Mouse (Mus musculus) ES-CJ7 (cell line): ENCODE results near the gene Nup43.

Source experiments
- DNase-seq: peaks from one replicate; pipeline ENCODE4 v3.0.0; 2011; ENCODE audit warnings: low read depth, low spot score

The Nup43 gene

DNA sequence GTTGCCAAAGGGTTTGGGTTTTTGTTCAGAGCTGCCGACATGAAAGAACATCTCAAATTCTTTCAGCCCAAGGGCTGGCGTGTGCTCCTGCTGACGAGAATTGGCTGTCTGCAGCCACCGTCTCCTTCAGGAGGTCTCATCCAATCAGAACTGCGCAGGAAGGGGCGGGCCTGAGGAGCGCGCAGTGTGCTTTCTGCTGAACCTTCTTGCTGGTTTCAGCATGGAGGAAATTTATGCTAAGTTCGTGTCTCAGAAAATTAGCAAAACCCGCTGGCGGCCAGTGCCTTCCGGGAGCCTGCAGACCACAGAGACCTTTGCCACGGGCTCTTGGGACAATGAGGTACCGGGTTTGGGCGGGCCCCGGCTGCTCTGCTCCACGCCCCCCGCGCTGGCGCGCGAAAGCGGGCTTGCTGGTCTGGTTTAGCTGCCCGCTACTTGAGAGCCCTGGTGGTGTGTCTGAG lies at the start of gene Nup43:
Gene Nup43, plus strand, starts transcription at position 162 of the 461 bp plus-strand sequence.
- DNase-seq, result peak; percentile 95

DNA sequence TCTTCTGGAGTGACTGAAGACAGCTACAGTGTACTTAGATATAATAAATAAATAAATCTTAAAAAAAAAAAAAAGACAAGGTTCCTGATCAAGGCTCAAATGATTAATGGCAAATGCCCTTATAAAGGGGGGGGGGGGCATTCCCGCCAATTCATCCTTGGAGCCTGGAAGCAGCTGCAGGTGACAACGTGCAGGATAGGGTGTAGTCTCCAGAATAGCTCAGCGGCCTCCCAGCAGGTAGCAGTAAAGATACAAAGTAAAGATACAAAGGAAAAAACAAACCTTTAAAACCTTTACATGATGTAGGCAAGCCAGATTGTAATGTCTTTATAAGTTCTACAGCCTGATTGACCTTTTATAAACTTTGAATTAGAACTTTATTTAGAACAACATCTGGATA lies 49.7 kb upstream of the Nup43 start:
- DNase-seq, result peak; percentile 49

DNA sequence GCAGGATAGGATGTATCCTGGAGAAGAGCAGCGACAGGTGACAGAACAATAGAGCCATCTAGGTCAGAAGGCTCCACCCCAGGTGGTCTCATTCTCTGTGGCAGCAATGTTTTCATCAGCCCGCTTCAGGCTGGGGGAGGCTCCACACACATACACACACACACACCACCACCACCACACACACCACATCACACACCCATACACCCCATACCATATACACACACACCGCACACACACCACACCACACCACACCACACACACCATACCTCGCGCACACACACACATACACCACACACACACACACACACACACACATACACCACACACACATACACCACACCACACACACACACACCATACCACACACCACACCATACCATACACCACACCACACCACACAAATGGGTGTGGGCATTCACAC lies 47.5 kb upstream of the Nup43 start:
- peak; percentile 80 for DNase-seq

DNA sequence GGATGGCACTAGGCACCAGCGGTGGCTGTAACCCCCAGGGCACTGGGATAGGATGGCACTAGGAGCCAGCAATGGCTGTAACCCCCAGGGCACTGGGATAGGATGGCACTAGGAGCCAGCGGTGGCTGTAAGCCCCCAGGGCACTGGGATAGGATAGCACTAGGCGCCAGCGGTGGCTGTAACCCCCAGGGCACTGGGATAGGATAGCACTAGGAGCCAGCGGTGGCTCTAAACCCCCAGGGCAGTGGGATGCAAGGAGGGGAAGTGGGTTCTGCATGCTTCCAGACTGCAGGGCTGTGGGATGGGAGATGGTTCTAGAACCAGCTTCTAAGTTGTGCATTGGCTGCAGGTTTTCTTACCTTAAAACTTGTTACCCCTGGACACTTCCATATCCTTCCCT lies 46.6 kb upstream of the Nup43 start:
- DNase-seq, result no peak

DNA sequence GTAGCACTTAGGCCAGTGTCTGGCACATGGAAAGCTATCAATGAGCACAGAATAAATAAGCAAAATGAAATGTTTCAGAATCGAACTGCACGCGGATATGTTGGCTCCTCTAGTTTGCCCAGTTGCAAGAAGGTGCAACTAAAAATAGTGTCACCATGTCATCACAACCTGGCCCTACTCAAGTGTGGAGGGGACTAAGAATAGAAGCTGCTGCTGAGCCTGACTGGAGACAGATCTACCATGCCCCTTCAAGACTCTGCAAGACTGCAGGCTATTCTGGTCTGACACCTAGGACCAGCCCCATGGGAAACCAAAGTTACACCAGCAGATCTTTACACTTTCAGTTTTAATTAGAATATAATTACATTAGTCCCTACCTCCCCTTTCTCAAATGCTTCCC lies 44.9 kb upstream of the Nup43 start:
- no peak for DNase-seq

DNA sequence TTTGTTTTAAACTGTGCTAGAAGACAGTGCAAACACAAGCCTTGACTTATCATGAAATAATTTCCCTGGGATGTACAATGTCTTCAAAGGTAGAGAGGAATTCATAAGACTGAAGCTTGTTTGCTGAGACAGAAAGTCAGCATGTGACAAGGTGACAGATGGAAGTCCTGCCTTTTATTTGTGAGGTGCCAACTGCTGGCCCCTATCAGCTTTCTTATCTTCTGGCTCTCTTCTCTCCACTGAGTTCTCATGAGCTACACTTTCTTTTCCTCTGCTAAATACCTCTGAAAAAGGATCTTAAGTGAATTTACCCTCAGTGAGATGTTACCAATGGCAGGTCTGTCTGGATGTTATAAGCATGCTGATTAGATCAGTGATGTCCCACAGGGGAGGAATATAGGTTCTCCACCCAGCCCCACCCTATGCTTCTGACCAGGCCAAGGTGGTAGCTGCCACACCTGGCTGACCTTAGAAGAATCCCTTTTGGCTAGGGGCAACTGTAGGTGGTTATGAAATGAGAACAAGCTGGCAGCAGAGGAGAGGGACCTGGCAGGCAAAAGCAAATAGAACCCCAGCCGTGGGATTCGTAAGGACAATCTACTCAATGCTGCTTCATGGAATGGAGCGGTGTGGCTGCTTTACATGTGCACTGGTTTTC lies 43.3 kb upstream of the Nup43 start:
- no peak for DNase-seq

DNA sequence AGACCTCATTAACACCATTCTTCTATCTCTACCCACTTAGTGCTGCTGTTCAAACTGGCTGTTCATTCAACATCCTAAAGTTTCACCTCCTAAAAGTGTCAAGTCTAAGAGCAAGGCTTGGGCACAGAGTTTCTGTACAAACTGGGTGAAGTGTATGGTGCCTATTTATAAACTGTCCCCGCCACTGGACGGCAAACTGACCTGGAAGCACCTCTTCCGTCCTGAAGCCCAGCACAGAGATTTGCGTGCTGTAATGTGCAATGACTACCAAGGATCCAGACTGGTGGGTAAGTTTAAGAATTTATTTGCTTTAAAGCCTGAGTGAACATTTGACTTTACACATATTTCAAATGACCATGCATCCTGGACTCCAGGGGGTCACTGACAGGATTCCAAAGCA lies 38.2 kb upstream of the Nup43 start:
- no peak for DNase-seq

DNA sequence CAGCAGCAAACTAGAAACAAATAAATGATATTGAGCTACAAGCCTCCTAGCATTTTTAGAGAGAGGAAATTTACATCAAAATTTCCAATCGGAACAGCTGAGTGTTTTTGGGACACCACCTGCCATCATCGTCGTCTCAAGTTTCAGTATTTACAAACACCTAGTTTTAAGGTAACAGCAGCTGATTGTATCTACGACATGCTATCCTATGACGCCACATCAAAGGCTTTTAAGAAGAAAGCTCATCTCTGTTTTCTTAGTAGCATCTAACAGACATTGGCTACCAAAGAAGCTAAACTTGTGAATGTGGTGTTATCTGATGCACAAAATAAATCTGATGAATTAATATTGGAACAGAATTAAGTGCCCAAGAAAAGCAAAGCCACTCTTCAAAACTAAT lies 37.0 kb upstream of the Nup43 start:
- no peak for DNase-seq

DNA sequence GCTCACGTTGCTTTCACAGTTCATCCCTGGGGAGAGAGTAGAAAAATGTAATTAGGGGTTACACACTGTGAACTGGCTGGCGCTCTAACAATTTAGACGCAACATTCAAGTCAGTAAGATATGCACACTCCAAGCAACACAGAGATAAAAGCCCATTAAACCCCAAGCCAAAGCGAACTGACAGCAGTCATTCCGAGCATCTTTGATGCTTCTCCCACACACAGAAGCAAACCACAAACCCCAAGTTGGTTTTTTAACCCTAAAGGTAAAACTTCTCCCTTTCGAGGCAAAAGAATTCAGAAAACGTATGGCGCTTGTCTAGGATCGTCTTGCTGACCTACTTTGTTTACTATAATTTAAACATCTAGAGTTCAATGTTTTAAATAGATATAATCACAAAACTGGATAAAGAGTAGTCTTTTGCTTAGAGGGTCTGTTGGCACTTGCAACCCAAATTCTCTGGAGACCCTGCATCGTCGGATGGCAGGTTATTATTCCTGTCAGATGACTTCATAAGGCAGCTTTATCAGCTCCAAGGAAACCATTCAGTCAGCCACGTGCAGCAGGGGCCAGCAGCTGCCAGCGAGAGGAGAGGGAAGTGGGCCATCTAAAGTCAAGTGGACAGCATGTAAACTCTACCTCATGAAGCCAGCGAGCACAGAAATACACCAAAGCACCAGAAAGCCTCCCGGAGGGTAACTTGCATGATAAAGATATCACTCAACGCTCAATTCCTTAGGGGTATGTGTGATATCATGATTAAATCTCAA lies 36.2 kb upstream of the Nup43 start:
- no peak for DNase-seq

DNA sequence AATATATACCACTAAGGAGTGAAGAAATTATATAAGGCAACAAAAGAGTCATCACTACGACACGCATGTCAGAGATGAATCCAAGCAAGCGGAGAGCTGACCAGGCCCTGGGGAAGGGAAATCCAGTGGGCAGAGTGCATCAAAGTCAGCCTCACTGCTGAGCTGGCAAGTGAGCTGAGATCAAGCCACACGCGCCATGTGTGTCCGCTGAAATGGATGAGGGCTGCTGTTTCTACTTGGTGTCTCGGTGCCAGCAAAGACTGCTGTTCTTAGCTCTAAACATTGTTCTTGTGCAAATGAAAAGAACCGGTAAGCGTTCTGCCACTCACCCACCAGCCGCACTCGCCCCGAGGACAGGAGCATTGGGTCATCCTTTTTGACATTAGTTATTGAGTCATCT lies 26.9 kb upstream of the Nup43 start:
- no peak for DNase-seq

DNA sequence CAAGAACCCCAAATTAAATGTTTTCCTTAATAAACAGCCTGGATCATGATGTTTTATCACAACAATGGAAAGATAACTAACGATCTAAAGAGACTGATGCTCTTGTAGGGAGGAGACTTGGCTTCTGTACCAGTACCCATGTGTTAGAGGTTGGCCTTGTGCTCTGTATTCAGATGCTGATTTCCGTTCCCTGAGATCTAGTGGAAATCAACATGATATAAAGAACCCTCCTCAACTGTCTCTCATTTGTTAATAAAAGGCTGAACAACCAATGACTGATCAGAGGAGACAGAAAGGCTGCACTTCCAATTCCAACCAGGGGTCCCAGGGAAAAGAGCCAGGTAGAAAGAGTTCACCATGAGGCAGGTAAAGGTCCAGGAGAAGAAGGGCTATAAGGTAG lies 21.4 kb upstream of the Nup43 start:
- peak; percentile 72 for DNase-seq

DNA sequence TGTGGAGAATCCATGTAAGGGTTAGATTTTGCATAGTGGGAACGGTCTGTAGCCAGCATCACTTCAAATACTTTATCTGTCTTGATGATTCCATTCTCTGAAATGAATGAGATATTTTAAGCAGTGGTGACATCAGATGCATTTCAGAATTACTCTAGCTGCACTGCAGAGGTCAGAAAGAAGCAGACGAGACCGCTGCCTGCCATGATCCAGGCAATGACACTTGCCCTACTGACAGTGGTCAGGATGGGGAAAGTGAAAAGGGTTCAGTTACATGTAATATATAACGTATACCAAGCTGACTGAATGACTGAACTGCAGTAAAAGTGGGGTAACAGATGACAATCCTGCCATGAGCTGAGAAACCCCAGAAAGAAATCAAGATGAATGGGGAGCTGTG lies 18.2 kb upstream of the Nup43 start:
- no peak for DNase-seq

DNA sequence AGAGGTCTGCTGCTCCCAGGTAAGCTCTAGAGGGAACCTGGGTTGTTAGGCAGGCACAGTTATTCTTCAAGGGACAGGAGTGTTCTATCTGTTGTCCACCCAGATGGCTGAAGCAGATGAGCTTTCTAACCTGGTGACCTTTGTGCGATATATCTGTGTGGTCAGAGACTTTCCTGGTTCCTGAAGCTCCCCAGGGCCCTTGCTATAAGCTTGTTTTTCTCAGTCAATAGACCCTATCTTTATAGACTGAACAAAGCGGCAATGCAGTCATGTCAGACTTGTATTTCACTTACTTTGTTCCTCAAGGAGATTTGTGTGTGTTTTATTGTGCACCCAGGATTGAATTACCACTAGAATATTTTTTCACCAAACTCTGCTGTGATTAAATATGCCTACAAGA lies 16.2 kb upstream of the Nup43 start:
- no peak for DNase-seq

DNA sequence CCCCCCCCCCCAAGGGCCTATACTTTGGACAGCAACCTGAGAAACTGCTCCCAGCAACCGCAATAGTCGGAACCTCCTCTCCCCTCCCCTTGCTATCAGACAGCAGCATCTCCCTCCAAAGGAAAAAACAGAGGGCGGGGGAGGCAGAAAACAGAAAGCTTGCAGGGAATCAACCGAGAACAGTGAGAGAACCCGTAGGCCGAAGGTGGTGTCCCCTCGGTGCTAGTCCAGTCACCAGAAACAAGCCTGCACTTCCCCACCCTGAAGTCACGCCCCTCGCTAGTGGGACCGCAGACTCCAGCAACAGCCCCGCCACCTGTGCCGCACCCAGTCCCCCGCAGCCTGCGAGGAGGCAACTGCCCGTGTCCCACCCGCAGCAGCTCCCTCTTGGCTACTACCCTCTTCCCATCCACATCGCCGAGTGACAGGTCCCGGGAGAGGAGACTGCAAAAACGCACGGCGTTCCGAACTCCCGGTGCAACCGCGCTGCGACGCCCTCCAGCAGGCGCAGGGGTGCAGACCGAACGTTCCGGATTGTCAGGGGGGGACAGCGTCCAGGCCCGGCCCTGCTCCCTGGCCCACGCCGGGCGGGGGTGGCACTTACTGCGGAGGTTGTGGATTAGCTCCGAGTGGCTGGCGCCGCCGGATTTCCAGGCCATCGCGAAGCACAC lies 4.7 kb upstream of the Nup43 start:
- DNase-seq, result peak; percentile 77

DNA sequence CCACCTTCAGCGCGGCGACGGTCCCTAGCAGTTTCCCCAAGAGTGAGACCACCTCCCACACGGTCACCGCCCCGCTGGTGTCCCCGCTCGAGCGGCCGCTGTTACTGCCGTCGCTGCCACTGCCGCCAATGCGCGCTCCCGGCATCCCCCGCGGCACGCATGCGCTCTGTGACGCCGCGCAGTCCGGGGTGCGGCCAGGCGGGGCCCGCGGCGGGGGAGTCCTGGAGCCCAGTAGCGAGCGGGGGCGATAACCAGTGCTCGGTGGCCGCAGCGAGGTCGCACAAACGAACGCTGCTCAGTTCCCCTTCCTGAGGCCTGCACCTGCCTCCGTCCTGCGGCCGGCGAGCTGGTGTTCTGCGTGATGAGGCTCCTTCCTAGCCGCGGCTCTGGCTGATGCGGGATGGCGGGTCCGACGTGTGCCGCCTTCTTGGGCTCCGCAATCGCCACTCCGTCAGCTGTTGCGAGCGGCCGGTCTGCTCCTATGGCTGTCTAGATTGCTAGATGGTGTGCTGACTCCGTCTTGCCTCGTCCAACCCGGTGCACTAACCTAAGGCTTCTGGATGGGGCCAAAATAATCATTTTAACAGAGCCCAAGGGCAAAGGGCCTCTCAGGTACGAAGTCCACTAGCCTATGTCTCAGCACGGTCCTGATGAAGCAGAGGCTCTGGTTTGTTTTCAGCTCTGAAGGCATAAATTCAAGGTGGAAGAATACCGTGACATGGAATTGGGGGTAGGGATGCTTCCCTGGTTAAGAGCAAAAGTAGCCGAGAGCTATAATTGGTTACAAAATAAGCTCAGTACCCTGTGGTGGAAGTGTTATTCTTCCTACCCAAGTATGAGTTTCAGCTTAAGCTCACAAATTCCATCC lies 3.9 kb upstream of the Nup43 start:
- peak; percentile 83 for DNase-seq

DNA sequence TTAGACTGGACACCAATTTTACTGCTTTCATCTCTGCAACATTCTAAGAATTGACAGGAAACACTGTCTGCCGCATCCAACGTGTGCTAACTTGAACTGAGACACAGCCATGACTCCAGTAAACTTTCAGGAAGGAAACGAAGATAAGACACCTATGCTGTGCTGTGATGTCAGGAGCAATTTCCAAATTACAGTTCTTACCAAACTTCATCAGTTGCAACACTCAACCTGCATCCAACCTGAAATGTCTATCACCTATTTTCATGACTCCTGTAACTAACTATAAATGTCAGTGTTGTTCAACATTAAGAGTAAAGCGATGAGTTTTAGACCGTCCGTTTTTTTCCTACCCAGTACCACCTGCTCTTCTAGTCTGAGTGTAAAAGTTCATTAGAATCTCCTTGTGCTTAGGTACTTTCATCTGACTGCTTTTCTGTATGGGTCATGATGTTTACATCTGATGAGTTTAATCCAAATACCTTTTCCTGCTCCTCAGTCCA lies 3.2 kb upstream of the Nup43 start:
- DNase-seq, result no peak

DNA sequence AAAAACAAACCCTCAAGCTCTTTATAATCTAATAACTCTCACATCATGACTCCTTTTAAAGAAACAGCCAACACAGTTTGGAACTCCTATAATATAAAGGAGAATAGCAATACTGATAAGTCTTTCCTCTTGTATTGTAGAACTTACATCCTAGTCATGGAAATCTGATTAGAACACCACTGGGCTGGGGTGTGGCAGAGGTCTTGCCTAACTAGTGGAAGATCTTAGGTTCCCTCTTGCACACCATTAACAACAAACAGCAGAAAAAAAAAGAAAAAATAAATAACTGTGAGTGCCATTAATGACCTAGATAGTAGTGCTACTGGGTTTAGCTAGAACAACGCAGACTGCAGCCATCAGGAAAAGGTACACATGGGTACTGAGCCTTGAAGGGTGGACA lies 2.4 kb upstream of the Nup43 start:
- no peak for DNase-seq

DNA sequence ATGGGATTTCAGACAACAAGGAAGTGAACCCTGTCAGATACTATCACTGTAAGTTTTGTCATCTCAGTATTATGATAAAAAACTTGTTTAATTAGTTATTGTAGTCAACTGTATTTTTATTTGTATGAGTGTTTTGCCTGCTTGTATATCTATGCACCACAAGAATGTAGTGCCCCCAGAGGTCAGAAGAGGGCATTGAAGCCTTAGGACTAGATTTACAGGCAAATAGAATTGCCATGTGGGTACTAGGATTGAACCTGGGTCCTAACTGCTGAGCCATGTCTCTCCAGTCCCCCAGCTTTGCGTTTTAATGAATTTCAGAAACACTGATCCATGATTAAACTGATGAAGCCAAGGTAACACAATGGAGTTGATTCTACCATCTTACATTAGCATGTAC lies 6.4 kb downstream of the Nup43 start:
- DNase-seq, result peak; percentile 76

DNA sequence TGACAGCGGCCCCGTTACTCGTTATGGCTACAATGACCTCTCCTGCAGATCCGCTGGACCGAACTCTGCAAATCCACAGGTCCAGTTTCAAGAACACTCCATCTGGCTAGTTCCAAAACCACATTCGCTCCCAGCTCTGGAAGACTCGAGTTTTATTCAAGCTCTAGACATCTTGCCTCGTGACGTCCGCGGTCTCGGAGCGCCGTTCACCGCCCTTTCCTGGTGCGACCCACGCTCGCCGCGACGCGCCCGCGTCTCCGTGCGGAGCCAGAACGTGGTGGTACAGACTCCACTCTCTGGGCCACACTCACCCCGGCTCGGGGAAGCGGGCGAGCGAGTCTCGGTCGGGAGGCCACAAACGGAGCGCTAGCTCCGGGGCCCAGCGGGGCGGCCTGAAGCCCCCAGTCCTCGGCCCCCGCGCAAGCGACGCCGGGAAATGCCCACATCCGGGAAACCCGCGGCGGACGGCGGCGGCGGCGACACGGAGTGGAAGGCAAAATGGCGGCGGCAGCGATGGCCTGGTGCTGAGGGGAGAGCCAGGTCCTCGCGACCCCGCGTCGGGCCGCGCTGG lies 13.5 kb downstream of the Nup43 start, which contains the start of the genes Pcmt1 and Lats1:
Gene Pcmt1, minus strand, starts transcription at position 406 of the 571 bp plus-strand sequence.
Gene Lats1, plus strand, starts transcription at position 484 of the 571 bp plus-strand sequence.
- DNase-seq, result peak; percentile 33

DNA sequence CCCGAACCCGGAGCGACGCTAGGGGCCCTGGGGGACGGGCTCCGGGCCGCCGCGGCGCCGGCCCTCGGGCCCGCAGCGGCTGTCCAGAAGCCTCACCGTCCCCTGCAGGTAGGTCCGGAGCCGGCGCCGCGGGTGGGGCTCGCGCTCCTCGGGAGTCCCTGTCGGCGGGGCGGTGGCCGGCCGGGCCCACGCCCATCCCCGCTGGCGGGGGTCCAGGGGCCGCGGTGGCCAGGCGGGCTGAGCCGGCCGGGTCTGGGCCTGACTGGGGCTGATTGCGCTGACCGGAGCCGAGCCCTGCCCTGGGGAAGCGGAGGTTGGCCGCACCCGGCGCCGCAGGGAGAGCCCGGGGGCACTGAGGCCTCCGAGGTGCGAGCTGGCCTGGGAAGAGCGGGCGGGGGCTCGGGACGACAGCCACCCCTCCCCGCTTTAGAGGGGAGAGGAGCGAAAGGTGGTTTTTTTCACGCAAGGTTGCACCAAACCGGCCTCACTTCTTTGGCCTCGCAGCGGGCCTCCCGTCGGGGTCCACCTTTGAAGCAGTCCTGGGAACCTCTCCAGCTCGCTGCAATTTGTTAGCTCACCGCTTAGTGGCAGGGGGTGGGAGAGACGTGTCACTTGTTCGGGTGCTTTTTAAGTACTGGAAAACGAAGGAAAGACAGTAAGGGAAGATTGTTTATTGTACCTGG lies 14.2 kb downstream of the Nup43 start:
- peak; percentile 68 for DNase-seq
